Mouse (Mus musculus): ENCODE results near the gene Scgb1c1.

DNA sequence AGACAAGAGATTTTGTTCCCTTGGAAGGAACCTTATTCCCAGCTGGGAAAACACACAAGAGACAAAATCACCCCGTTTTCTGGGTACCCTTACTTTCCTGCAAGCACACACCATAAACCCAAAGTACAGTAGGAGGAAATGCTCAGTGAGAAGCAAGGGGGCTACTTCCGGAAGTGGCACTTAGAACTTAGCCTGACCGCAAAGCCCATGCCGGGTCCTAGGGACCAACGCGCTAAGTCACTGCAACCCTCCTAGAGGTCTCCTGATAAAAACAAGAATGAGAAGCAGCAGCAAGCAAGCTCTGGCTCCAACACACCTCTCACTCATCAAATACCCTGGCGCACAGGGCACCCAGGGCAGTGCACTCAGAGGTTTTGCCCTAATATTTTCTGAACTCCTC is 34.0 kb downstream of the Scgb1c1 start:
- no peak for TF ChIP-seq GATA1 (IDR thresholded peaks at IDR 0.05; ENCODE audit: borderline replicate concordance, low read length)
- TF ChIP-seq FLI1 (IDR thresholded peaks at IDR 0.05; ENCODE audit: low read length), result 0 out of 2 replicates have a peak, but pooled peaks have one; percentile 28

All from megakaryocyte, embryonic 14.5 days (primary cell).